Mouse (Mus musculus) hindbrain, embryonic 14.5 days (tissue): ENCODE measurements at regions not wholly inside any gene's neighbourhood (a gene's known extent, or its start where the extent isn't known, plus 50 kb on each side); places are given as distances from the start of the nearest gene placed in this dataset.

Experiments
- ATAC-seq: fragments of 200-750 bp; cut with Nextera tagmentation; 2 replicates; pipeline ENCODE4 v1.8.0; 2017; ENCODE audit warnings: moderate number of reproducible peaks, mild to moderate bottlenecking, moderate TSS enrichment, moderate library complexity; ENCODE audit not compliant: low FRiP score
- DNase-seq: peaks from one replicate; pipeline ENCODE4 v3.0.0-alpha.2; 2015; ENCODE audit warnings: low spot score
- H3K27ac ChIP-seq: fragments of 300-500 bp; sonication (generic); 2 replicates; pipeline ENCODE4 v1.5.1; 2014; ENCODE audit warnings: mild to moderate bottlenecking, moderate library complexity
- H3K27me3 ChIP-seq: fragments of 300-500 bp; sonication (generic); 2 replicates; pipeline ENCODE4 v1.6.1; 2014; ENCODE audit warnings: mild to moderate bottlenecking, low read length, mixed read lengths; ENCODE audit not compliant: control insufficient read depth, insufficient read depth
- H3K36me3 ChIP-seq: fragments of 300-500 bp; sonication (generic); replicated peaks from 2 replicates; pipeline ENCODE4 v1.6.1; 2014; ENCODE audit not compliant: control insufficient read depth, insufficient read depth
- H3K4me1 ChIP-seq: fragments of 300-500 bp; sonication (generic); replicated peaks from 2 replicates; pipeline ENCODE4 v1.6.1; 2014; ENCODE audit warnings: antibody characterized with exemption, low read length, mixed read lengths; ENCODE audit not compliant: control insufficient read depth, insufficient read depth
- H3K4me2 ChIP-seq: fragments of 300-500 bp; sonication (generic); replicated peaks from 2 replicates; pipeline ENCODE4 v1.6.1; 2014; ENCODE audit warnings: mild to moderate bottlenecking, moderate library complexity
- H3K4me3 ChIP-seq: fragments of 300-500 bp; sonication (generic); replicated peaks from 2 replicates; pipeline ENCODE4 v1.5.1; 2014; ENCODE audit warnings: mild to moderate bottlenecking, low read length
- H3K9ac ChIP-seq: fragments of 300-500 bp; sonication (generic); 2 replicates; pipeline ENCODE4 v1.6.1; 2014
- H3K9me3 ChIP-seq: fragments of 300-500 bp; sonication (generic); 2 replicates; pipeline ENCODE4 v1.6.1; 2016; ENCODE audit warnings: low read length; ENCODE audit not compliant: control insufficient read depth
- WGBS: fragments of 180-500 bp; shearing (Covaris S2); extraction: QIAGEN DNeasy Blood & Tissue Kit; methylation state at CpG from one replicate; pipeline ENCODE4 v1.1.7; 2014; 5-methylcytosine and 5-hydroxymethylcytosine counted together

GRCm38 (mm10) chr10:37266909-37267308 is 128.2 kb upstream of the Marcks start:
- no peak overlapping the region for H3K9ac ChIP-seq
- H3K4me2 ChIP-seq: no peak overlapping the region
- no peak overlapping the region for H3K27ac ChIP-seq
- DNase-seq (no peak), ATAC-seq (no peak)
- no peaks in the 10 kb centered on the region for H3K36me3 ChIP-seq
- no peaks in the 10 kb centered on the region for H3K27me3 ChIP-seq
- H3K4me3 ChIP-seq: no peak overlapping the region
- 62% methylated on average over 1 of the region's 1 CpGs for whole genome bisulfite sequencing
- H3K9me3 ChIP-seq: no peaks in the 10 kb centered on the region
- 0 out of 2 replicates have a peak, but pooled peaks cover 2% of the 10 kb centered on the region for H3K4me1 ChIP-seq

- H3K27me3 ChIP-seq: no peaks in the 10 kb centered on the region
- no peaks in the 10 kb centered on the region for H3K9me3 ChIP-seq
- no peaks in the 10 kb centered on the region for H3K36me3 ChIP-seq
- H3K4me1 ChIP-seq: no peaks in the 10 kb centered on the region
- H3K4me2 ChIP-seq: no peak overlapping the region
- ATAC-seq (no peak), DNase-seq (no peak)
- WGBS: 85% methylated on average over 8 of the region's 8 CpGs
- no peak overlapping the region for H3K9ac ChIP-seq
- no peak overlapping the region for H3K27ac ChIP-seq
- no peak overlapping the region for H3K4me3 ChIP-seq
These were observed 122.2 kb upstream of the Marcks start for GRCm38 (mm10) chr10:37260791-37261488.

GRCm38 (mm10) chr10:37259186-37259585 is 120.5 kb upstream of the Marcks start:
- 93% methylated on average over 3 of the region's 3 CpGs for WGBS
- no peaks in the 10 kb centered on the region for H3K27me3 ChIP-seq
- H3K27ac ChIP-seq: no peak overlapping the region
- no peak for ATAC-seq
- H3K9ac ChIP-seq: no peak overlapping the region
- no peak for DNase-seq
- no peaks in the 10 kb centered on the region for H3K9me3 ChIP-seq
- no peak overlapping the region for H3K4me3 ChIP-seq
- no peaks in the 10 kb centered on the region for H3K36me3 ChIP-seq
- H3K4me2 ChIP-seq: no peak overlapping the region
- no peaks in the 10 kb centered on the region for H3K4me1 ChIP-seq

GRCm38 (mm10) chr10:37257544-37257943 is 118.8 kb upstream of the Marcks start:
- 80% methylated on average over 6 of the region's 6 CpGs for WGBS
- H3K4me3 ChIP-seq: no peak overlapping the region
- H3K4me2 ChIP-seq: no peak overlapping the region
- no peaks in the 10 kb centered on the region for H3K9me3 ChIP-seq
- H3K9ac ChIP-seq: no peak overlapping the region
- H3K4me1 ChIP-seq: no peaks in the 10 kb centered on the region
- H3K36me3 ChIP-seq: no peaks in the 10 kb centered on the region
- ATAC-seq: no peak
- no peaks in the 10 kb centered on the region for H3K27me3 ChIP-seq
- H3K27ac ChIP-seq: no peak overlapping the region
- no peak for DNase-seq

GRCm38 (mm10) chr10:37250934-37251521 is 112.3 kb upstream of the Marcks start:
- ATAC-seq (peak; percentile 48; the same call in 1 of the 2 replicates), DNase-seq (no peak)
- no peak overlapping the region for H3K4me3 ChIP-seq
- WGBS: 25% methylated on average over 6 of the region's 6 CpGs
- H3K4me2 ChIP-seq: no peak overlapping the region
- no peaks in the 10 kb centered on the region; the same call in 1 of the 2 replicates for H3K4me1 ChIP-seq
- H3K27me3 ChIP-seq: no peaks in the 10 kb centered on the region
- H3K9ac ChIP-seq: no peak overlapping the region
- no peaks in the 10 kb centered on the region for H3K36me3 ChIP-seq
- H3K9me3 ChIP-seq: no peaks in the 10 kb centered on the region
- H3K27ac ChIP-seq: peak overlapping the region; percentile 43; the same call in 1 of the 2 replicates

GRCm38 (mm10) chr10:37250157-37250556 is 111.4 kb upstream of the Marcks start:
- Histone ChIP-seq H3K27ac (0 out of 2 replicates have a peak overlapping the region, but pooled peaks have one; percentile 43), H3K4me2 (no peak overlapping the region), H3K27me3 (no peaks in the 10 kb centered on the region), H3K4me1 (no peaks in the 10 kb centered on the region; the same call in 1 of the 2 replicates), H3K9ac (no peak overlapping the region), H3K36me3 (no peaks in the 10 kb centered on the region), H3K4me3 (no peak overlapping the region), H3K9me3 (no peaks in the 10 kb centered on the region)
- DNase-seq (no peak), ATAC-seq (no peak)
- WGBS: 51% methylated on average over 2 of the region's 2 CpGs

- 82% methylated on average over 4 of the region's 4 CpGs for WGBS
These were observed 110.8 kb upstream of the Marcks start for GRCm38 (mm10) chr10:37249511-37249910.

GRCm38 (mm10) chr10:37247121-37247520 is 108.4 kb upstream of the Marcks start:
- ATAC-seq: no peak
- H3K4me3 ChIP-seq: no peak overlapping the region
- no peaks in the 10 kb centered on the region for H3K27me3 ChIP-seq
- DNase-seq: no peak
- no peaks in the 10 kb centered on the region; the same call in 1 of the 2 replicates for H3K4me1 ChIP-seq
- no peaks in the 10 kb centered on the region for H3K36me3 ChIP-seq
- no peak overlapping the region for H3K4me2 ChIP-seq
- H3K9me3 ChIP-seq: no peaks in the 10 kb centered on the region
- no peak overlapping the region for H3K27ac ChIP-seq
- H3K9ac ChIP-seq: no peak overlapping the region

More at GRCm38 (mm10) chr10:37249511-37249910, 110.8 kb upstream of the Marcks start:
- H3K9me3 ChIP-seq: no peaks in the 10 kb centered on the region
- H3K27me3 ChIP-seq: no peaks in the 10 kb centered on the region
- no peak overlapping the region for H3K27ac ChIP-seq
- ATAC-seq (no peak), DNase-seq (no peak)
- H3K4me2 ChIP-seq: no peak overlapping the region
- H3K4me3 ChIP-seq: no peak overlapping the region
- H3K4me1 ChIP-seq: no peaks in the 10 kb centered on the region; the same call in 1 of the 2 replicates
- H3K9ac ChIP-seq: no peak overlapping the region
- no peaks in the 10 kb centered on the region for H3K36me3 ChIP-seq

- ATAC-seq (no peak), DNase-seq (no peak)
- Histone ChIP-seq H3K4me3 (no peak overlapping the region), H3K9ac (no peak overlapping the region), H3K27ac (no peak overlapping the region), H3K4me1 (no peaks in the 10 kb centered on the region), H3K36me3 (no peaks in the 10 kb centered on the region), H3K27me3 (no peaks in the 10 kb centered on the region), H3K4me2 (no peak overlapping the region), H3K9me3 (no peaks in the 10 kb centered on the region)
- 85% methylated on average over 2 of the region's 2 CpGs for WGBS
These were observed 104.4 kb upstream of the Marcks start for GRCm38 (mm10) chr10:37243136-37243535.
